Mouse (Mus musculus) heart, postnatal 4 days (tissue): Measurements from ENCODE around the gene Pak2. TPM values are rescaled to one million over a fixed set of nuclear protein-coding genes. Genes with fewer than 3 reads are reported as not detected.
"Not testable (repeated sequence)": the region's sequence is repeated elsewhere in the genome, so short reads cannot be mapped to it uniquely, and the experiment has no call there.

Experiments
- DNase-seq: peaks from one replicate; pipeline ENCODE4 v3.0.0; 2021
- total RNA-seq, 2 experiments: library from RNA; stranded (reverse); gene quantifications; 2 replicates each; pipeline ENCODE4 v1.2.3; 2021

Pak2 gene
- total RNA-seq: 10 to 100 TPM; 45.7 to 46.8 TPM

DNA sequence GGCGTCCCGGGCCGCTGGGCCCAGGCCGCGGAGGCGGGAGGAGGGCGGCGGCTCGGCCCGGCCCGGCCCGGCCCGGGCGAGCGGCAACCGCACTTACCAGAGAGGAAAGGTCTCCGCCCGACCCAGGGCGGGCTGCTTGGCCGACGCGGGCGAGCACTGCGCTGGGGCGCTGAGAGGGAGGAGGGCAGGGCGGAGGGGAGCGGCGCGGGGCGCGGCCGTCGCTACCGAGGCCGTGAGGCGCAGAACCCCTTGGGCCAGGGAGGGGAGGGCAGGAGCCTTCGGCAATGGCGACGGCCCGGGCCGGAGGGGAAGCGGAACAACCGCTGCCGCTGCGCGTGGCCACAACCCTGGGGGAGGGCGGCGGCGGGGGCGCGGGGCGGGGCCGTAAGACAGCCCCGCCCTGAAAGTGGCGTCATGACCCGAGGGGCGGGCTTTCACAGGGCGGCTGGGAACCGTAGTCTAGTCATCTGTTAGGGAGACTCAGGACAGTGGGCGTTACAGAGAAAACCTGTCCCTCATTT is at the start of gene Pak2:
Gene Pak2, minus strand, starts transcription at position 352 of the 521 bp plus-strand sequence.
- peak; percentile 89 for DNase-seq

DNA sequence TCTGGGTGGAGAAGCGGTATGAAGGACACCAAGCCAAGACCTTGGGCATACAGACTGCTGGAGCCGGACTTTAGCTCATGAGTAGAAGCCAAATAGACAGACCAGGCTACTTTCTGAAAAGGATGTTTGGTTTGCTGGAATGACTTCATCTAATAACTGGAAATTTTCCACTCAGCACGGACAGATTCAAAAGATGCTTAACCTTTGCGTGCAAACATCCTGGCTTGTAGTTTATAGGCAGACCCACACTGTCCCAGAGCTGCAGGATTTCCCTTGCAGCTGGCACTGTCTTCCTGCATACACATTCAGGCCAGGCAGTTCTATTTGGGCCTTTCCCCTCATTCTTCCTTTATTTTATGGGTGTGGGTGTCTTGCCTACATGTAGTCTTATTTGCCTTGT is 47.9 kb upstream of the Pak2 start:
- no peak for DNase-seq

DNA sequence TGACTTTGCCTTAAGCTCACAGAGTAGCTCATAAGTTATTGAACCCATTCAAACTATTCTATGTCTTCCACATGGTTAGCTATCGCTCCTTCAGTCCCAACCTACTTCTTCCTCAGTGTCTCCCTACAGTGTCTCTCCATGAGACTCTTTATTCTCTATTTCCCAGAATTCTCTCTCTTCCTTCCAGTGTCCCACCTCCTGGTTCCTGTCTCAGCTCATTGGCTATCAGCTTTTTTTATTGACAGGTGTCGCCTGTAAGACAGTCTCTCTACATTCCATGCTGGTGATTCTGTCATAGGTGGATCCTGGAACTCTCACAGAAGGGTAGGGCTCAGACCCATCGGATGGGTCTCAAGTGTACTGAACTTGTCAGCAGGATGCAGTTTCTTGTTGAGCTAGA is 46.2 kb upstream of the Pak2 start:
- no peak for DNase-seq

DNA sequence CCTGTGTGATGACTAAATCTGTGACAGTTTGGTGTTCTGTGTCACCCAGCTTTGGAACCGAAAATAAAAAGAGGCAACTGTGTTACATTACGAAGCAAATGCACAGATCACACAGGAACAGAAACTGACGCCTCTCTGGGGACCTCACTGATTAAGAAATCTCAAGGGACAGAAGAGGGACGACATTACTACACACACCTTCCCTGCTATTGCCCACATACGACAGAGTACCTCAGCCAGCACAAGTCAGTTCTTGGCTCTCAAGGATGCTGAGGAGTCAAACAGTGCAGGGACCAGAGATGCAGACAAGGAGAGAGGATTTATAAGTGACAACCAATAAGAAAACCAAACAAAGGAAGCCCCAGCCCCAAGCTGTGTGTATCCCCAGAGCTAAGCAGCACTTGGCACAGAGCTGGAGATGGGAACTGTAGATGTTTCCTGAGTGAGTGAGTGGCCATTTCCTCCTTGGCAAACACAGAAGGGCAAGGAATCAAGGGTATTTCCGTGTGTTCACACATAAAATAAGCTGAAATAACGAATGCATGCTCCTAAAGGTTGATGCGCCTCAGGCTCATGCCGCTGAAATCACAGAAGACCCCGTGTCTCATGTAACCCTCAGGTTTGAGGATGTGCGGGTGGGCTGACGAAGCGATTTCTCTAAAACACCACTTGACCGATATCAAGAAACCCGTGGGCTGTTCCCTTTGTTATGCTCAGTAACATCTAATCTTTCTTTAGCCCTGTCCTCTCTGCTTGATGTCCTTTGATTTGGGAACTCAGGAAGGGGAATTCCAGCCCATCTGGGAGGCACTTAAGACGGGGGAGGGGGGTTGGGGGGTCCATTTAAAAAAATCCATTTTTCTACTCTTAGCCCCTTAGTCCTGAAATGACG is 45.5 kb upstream of the Pak2 start:
- no peak for DNase-seq

DNA sequence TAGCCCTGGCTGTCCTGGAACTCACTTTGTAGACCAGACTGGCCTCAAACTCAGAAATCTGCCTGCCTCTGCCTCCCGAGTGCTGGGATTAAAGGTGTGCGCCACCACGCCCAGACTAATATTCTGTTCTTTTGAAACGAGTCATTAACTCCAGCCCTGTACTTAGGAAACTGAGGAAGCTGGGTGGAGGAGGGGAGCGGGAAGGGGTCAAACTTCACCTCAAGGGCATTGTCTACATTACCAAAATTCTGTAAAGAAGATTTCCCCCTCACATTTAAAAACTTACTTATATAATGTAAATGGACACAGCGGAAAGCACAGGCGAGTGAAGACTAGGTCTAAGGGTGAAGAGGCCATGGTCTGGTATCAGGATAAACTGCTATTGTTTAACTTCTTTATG is 44.9 kb upstream of the Pak2 start:
- DNase-seq: no peak

DNA sequence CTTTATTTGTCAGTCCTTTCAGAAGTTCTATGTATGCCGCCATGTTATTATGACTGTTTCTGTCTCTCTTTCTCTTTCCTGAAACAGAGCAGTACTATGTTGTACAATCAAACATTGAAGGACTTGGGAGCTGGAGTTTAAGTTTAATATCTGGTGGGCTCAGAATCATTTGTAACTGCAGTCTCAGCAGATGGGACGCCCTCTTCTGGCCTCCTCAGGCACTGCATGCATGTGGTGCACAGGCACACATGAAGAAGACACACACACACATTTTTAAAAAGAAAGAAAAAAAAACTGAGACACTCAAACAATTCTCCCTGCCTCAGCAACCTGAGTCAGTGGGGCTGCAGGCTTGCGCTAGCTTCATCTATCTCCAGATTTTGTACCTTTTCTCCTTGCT is 41.3 kb upstream of the Pak2 start:
- no peak for DNase-seq

DNA sequence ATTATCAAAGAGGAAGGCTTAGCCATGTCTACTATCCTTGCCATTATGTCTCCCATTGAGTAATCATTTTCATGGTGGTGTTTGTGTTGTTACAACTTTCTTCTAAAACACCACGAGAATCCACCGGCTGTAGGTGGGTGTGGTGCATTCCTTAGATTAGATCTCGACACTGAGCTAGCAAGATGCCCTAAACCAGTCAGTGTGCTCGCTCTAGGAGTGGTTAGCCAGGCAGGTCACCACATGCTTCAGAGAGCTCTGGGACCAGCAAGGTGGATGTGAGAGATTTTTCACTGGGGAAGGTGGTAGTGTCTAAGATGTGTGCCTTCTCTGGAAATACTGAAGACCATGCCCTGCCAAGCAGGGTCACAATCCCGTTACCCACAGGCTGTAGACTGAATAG is 37.0 kb upstream of the Pak2 start:
- no peak for DNase-seq

DNA sequence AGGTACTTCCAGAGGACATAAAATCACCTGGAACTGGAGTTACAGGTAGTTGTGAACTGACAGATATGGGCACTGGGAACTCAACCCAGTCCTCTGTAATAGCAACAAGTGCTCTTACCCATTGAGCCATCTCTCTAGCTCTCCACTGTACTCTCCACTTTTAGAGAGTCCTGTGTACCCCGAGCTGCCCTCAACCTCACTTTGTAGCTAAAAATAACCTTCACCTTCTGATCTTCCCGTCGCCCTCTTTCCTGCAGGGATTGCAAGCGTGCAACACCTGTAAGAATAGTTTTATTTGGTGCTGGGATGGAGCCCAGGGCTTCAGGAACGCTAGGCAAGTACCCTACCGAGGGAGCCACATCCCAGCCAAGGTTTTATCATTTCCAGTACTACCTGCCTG is 36.6 kb upstream of the Pak2 start:
- no peak for DNase-seq

DNA sequence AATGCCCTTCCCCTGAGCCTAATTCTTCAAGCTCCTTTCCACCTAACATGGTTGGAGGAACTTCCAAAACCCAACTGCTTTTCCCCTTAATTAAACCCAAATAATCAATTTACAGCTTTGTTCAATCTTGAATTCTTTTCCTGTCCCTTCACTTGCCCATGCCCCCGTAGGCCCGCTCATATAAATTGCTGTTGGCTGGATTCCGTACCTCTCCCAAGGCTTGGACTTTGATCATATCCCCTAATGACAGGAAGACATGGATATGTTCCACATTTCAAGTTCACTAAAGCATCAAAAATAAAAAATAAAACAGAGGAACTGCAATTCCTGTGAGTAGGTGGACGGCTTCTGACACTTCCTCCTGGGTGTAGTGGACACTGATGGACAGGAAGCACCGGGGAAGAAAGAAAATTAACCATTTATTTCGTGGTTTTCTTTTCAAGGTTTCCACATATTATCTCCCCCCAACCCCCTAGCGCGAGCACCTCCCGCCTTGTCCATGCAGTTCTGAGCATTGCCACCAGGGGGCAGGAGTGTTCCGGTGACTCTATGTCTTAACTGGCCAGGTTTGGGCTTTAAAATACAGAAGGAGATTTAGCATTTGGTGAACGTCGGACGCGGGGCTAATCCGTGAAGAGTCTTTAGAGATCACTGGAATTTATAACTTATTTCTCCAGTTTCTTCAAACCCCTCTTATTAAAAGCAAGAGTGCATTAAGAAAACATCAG is 36.0 kb upstream of the Pak2 start:
- peak; percentile 93 for DNase-seq

DNA sequence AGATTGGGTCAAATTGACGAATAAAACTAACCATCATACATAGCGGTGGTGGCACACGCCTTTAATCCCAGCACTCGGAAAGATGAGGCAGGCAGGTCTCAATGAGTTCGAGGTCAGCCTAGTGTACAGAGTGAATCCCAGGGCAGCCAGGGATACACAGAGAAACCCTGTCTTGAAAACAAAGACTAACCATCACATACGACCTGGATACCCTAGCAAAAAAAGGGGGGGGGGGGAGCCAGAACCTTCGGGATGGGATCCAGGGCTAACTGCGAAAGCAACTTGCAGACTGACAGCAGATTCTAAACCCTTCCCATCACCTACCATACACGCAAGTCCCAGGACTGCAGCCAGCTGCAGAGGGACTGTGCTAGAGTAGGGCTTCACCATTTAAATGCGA is 35.3 kb upstream of the Pak2 start:
- no peak for DNase-seq

DNA sequence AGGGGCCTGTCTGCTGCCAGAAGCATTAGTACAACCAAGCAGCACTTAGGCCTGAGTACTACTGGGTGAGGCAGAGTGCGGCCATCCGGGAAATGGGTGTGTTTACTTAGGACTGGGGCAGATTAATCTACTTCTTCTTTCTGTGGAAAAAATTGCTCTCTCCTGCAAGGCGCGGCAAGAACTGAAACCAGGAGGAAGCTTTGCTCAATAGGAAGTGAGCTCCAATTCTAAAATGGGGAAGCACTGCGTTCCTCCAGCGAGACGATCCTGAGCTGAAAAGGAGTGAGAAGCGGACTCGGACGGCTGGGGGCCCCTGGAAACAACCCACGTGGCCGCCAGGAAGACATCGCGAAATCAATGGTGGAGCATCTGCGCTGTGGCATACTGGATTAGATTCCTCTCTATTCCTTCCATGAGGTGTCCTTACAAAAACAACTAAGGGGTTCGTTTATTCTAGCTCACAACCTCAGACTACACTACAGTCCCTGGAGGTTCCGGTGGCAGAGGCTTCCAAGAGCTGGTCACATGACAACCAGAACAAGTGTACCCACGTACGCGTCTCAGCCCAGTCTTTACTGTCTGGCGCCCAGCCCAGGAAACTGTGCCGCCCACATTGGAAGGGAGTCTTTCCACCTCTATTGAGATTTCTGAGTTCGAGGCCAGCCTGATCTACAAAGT is 34.5 kb upstream of the Pak2 start:
- peak; percentile 64 for DNase-seq

DNA sequence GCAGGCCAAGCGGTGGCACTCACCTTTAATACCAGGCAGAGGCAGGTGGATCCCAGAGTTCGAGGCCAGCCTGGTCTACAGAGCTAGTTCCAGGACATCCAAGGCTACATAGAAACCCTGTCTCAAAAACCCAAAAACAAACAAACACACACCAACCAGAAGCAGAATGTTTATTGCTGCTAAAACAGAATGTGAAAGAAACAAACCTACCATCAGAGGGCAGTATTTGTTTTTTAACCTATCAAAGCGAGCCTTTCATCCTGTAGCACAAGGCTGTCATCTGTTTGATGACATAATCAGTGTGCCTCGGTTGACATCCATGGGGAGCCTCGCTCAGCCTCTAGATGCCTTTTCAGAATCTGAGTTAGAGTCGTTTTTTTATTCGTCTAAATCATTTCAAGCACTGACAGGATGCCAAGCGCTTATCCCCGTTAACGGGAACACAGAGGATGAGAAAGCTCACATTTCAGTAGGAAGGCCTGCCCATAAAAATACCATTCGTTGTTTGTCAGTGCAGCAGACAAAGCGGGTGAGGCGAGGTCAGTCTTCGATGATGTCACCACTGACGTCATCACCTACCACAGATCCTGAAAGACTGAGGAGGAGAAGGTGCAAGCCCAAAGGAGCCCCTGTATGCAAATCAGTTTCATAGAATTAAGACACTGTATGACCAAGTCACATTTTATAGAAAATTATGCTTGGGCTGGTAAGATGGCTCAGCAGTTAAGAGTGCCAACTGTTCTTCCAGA is 32.0 kb upstream of the Pak2 start:
- DNase-seq: peak; percentile 29

DNA sequence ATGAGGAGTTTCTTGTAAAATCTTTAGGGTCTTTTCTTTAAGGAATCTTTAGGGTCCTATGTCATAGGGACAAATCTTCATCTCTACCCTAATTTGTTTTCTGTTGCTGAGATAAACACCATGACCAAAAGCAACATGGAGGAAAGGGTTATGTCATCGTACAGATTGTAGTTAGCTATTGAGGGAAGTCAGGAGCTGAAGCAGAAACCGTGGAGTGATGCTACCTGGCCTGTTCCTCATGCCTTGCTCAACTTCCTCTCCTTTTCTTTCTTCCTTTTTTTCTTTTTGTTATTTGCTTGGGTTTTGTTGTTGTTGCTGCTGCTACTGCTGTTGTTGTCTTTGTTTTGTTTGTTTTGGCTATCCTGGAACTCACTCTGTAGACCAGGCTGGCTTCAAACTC is 29.4 kb upstream of the Pak2 start:
- DNase-seq: no peak

DNA sequence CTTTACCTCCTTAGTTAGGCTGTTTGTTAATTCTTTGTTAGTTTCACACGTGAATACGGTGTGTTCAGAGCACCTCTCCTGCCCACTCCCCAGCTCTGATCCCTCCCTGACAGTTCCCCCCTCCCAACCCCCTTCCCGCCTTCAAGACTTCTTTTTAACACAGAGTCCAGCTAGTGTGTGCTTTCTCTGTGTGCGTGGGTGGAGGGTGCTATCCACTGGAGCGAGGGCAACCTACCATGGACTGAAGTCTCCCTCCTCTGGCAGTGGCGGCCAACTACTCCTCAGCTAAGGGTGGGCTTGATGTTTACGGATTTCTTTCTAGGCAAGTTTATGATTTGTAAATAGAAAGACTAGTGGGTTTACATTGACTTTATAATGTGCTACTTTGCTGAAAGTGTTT is 29.0 kb upstream of the Pak2 start:
- DNase-seq: no peak

DNA sequence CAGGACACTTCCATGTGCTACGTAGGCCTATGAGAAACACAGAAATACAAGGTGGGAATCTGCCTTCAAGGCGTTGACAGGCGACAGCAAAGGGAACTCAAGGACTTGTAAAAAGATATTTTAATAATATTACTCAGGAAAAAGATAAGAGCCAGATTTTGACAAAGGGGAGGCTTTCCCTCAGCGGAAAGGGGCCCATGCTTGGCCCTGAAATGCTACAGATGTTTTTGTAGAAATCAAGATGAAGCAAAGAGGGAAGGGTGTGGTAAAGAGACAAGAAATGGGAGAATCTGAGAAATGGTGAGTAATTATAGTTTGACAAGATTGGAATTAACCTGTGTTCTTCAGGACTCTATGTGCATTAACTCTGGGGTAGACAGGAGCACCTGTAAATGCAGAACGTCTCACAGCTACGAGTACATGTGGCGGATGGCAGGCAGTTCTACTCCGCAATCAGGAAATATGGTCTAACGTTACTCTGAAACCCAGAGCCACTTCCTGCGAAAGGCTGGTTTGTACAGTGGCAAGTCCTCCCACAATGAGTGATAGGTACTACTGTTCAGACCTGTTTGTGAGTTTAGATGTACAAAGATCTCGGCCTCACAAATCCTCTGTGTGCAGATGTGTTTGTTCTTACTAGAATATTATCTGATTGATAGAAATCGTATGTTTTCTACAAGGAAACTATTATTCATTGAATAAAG is 28.4 kb upstream of the Pak2 start:
- no peak for DNase-seq

DNA sequence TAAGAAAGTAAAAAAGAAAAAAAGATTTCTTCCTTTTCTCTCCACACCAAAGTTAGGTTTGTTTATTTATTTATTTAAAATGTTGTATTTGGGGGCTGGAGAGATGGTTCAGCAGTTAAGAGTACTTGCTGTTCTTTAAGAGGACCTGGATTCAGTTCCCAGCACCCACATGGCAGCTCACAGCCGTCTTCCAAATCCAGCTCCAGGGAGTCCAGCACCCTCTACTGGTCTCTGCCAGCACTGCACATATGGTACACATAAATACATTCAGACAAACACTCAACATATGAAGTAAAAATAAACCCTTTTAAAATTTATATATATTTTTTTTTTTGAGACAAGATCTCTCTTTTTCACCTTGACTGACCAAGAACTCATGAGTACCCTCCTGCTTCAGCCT is 26.6 kb upstream of the Pak2 start:
- no peak for DNase-seq

DNA sequence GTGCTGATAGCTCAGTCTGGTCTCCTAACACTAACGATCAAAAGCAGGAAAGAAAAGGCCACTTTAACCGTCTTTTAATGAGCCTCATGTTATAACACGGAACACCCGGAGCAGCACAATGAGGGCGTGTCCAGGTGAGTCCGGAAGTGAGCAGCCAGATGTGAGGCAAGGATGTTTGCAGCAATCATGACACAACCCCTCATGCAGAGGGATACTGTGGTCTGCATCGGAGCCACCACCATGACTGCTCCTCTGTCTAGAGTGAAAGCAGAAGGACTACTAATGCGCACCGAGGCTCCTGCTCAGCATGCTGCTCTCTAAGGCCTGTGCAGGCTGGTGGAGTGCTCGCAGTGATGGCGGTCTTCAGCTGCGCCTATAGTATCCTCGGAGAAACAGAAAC is 23.2 kb upstream of the Pak2 start:
- DNase-seq: no peak

DNA sequence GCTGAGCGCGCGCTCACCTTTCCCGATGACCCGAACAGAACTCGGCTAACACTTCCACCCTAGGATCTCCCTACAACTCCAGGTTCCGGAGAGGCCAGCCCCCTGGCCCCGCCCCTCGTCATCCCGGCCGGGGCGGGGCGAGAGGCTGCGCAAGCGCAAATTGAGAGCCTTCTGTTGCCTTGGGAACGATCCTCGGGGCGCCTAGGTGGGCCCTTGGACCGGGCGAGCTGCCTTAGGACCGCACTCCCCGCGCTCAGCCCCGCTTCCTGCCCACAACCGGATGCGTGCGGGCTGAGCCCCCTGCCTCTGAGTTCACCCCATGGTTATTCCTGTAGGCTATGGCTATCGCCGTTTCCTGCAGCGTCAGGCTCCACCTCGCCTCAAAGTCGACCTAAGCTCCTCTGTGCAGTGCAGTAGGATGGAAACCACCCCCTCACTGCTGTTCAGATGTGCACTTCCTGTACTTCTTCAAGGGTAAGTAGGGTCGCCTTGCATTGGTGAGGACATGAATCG is 20.6 kb upstream of the Pak2 start, which contains the start of the genes Pigx and Cep19:
Gene Pigx, minus strand, starts transcription at position 103 of the 513 bp plus-strand sequence.
Gene Cep19, plus strand, starts transcription at position 163 of the 513 bp plus-strand sequence.
- peak; percentile 89 for DNase-seq

DNA sequence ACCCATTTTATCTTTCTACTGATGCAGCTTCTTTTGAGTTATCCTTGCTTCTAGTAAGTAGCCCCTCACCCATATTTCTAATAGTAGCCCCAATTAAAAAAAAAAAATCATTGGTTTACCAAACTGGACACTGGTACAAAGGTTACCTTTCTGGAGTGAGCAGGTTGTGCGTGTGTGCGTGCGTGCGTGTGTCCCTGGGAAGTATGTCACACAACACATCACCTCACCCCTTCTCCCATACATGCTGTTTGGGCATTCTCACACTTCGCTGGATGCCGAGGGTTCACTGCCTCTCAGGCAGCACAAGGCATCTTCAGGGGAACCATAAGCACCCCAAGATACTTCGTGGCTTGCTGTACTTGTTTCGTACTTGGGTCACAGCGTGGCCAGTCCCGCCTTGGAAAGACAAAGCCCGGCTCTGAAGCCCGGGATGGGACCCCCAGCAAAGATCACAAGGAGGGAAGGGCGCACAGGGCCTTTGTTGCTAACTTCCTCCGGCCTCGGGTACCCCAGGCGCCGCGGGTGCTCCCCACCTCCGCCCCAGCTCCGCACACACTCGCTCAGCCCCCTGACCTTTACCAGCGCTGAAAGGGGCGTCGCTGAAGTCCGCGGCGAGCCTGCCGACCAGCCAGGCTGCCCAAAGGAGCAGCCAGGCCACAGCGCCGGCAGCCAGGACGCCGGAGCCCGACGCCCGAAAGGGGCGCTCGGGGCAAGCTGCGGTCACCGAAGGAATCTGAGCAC is 19.9 kb upstream of the Pak2 start:
- no peak for DNase-seq

DNA sequence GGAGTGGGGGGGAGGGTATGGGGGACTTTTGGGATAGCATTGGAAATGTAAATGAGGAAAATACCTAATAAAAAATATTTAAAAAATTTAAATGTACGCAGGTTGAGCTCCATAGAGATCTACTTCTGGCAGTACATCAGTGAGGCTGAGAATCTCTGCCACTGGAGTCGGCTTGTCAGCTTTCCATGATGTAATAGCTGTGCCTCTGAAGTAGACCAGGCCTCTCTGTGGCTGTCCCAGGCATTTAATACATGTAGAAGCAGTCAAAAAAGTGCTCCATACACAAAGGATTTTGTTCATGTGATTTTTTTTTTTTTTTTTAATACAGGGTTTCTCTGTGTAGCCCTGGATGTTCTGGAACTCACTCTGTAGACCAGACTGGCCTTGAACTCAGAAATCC is 18.6 kb upstream of the Pak2 start:
- DNase-seq: not testable (repeated sequence)

DNA sequence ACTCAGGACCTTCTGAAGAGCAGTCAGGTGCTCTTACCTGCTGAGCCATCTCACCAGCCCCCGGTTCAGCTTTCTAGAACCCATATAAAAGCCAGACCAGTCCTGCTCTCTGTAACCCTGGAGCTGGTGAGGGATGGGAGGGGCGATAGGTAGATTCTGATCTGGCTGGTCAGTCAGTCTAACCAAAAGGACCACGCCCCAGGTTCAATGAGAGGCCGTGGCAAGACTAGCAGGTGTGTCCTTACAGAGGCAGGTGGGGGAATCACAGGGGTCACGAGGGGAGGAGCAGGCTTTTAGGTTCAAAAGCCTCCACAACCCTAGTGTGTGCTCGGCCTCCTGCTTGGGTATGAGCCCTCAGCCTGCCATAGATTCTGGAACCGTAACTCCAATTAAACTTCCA is 12.3 kb upstream of the Pak2 start:
- DNase-seq: no peak
